Mouse (Mus musculus) NIH3T3 (cell line): ENCODE data around the gene Mrgprf.

Experiments
- DNase-seq: peaks from one replicate; pipeline ENCODE4 v3.0.0-alpha.2; 2012; ENCODE audit warnings: low read depth

The Mrgprf gene

DNA sequence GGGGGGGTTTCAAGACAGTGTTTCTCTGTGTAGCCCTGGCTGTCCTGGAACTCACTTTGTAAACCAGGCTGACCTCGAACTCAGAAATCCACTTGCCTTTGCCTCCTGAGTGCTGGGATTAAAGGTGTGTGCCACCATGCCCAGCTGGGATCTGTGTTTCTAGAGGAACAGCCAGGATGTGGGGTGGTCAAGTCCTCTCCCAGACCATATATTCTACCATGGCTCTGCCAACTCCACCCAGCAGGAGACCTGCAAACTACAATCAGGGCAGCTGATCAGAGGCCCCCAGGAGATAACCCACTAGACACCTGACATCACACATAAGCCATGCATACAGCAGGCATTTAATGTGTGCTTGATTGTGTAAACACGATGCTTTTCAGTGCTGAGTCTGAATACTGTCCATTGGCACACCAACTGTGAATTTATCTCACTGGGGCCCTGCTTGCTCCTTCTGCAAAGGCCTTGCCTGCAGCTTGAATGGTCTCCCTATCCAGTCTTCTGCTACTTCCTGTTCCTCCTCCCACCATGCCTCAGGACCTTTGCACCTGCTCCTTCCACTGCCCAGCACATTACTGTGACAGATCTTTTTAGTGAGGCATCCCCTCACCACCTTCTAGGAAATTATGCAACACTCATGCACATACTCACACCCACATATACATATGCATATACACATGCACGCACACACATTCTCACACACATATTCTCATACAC, 35.1 kb downstream of the Mrgprf start:
- DNase-seq: no peak

GRCm38 (mm10) chr7:145337889-145338288, 37.3 kb downstream of the Mrgprf start:
- no peak for DNase-seq

- DNase-seq: peak; percentile 53
Observed at GRCm38 (mm10) chr7:145340248-145340904, 39.7 kb downstream of the Mrgprf start.
